Comparison of ENCODE assay signal across 9 mouse cellular contexts in genomic region chr5:28293990-28294389, GRCm38 (mm10). TPM values are rescaled to one million over a fixed set of nuclear protein-coding genes. Genes with fewer than 3 reads are reported as not detected.
DNase-seq lines count a peak whose midpoint lies in the region; ATAC-seq and TF ChIP-seq lines count a peak whose summit lies in the region.
"Had no signal": no experiment of that assay in that cellular context is flagged by ENCODE, and none has a peak within 500 bp of the region (broad histone marks: within the 10 kb centered on the region; RNA-seq: fewer than 3 reads in every experiment).

No protein-coding gene starts in this region.

- no peak for TF ChIP-seq POLR2A in bone marrow macrophage, adult 2 months (IDR thresholded peaks at IDR 0.05; ENCODE audit: borderline replicate concordance, low read depth, low read length)

- no peaks in the 10 kb centered on the region for H3K27me3 ChIP-seq in intestine, embryonic 14.5 days (replicated peaks; ENCODE audit: control insufficient read depth, insufficient read depth, low read length)
- H3K27me3 ChIP-seq in intestine, embryonic 16.5 days (replicated peaks; ENCODE audit: control insufficient read depth, insufficient read depth, low read length), result no peaks in the 10 kb centered on the region
- H3K27me3 ChIP-seq in forebrain, embryonic 13.5 days, result no peaks in the 10 kb centered on the region
- no peaks in the 10 kb centered on the region for H3K27me3 ChIP-seq in hindbrain, postnatal 0 days (ENCODE audit: insufficient read depth, low read length)
- no peaks in the 10 kb centered on the region for H3K27me3 ChIP-seq in neural tube, embryonic 11.5 days (ENCODE audit: control insufficient read depth, insufficient read depth, low read length)
- H3K27me3 ChIP-seq: embryonic facial prominence, embryonic 12.5 days had no signal

- H3K9me3 ChIP-seq in intestine, embryonic 14.5 days (ENCODE audit: control insufficient read depth, low read length), result no peaks in the 10 kb centered on the region
- H3K9me3 ChIP-seq in intestine, embryonic 16.5 days (ENCODE audit: control insufficient read depth, low read length), result no peaks in the 10 kb centered on the region
- no peaks in the 10 kb centered on the region for H3K9me3 ChIP-seq in forebrain, embryonic 13.5 days (replicated peaks)
- H3K9me3 ChIP-seq in hindbrain, postnatal 0 days (ENCODE audit: low read length), result no peaks in the 10 kb centered on the region
- no peaks in the 10 kb centered on the region for H3K9me3 ChIP-seq in neural tube, embryonic 11.5 days (ENCODE audit: control insufficient read depth, low read length)
- H3K9me3 ChIP-seq: embryonic facial prominence, embryonic 12.5 days had no signal

- no peak overlapping the region for H3K4me2 ChIP-seq in intestine, embryonic 14.5 days (ENCODE audit: low read length)
- H3K4me2 ChIP-seq in intestine, embryonic 16.5 days (ENCODE audit: low read depth, low read length), result no peak overlapping the region
- no peak overlapping the region for H3K4me2 ChIP-seq in forebrain, embryonic 13.5 days
- H3K4me2 ChIP-seq in hindbrain, postnatal 0 days (ENCODE audit: low read depth, low read length), result no peak overlapping the region
- H3K4me2 ChIP-seq in neural tube, embryonic 11.5 days (ENCODE audit: low read depth), result no peak overlapping the region
- H3K4me2 ChIP-seq: embryonic facial prominence, embryonic 12.5 days had no signal

- H3K27ac ChIP-seq in intestine, embryonic 14.5 days (ENCODE audit: low read depth), result no peak overlapping the region
- H3K27ac ChIP-seq in intestine, embryonic 16.5 days (ENCODE audit: low read length), result no peak overlapping the region
- H3K27ac ChIP-seq in bone marrow macrophage, adult 2 months (ENCODE audit: insufficient read depth, low read depth, low read length), result no peak overlapping the region
- no peak overlapping the region for H3K27ac ChIP-seq in forebrain, embryonic 13.5 days
- H3K27ac ChIP-seq in hindbrain, postnatal 0 days, result no peak overlapping the region
- no peak overlapping the region for H3K27ac ChIP-seq in neural tube, embryonic 11.5 days (ENCODE audit: low read depth, low read length)
- H3K27ac ChIP-seq: embryonic facial prominence, embryonic 12.5 days had no signal

- TF ChIP-seq CTCF in bone marrow macrophage, adult 2 months (IDR thresholded peaks at IDR 0.05; ENCODE audit: low read depth, low read length), result peak; percentile 98
- peak; percentile 99 for TF ChIP-seq CTCF in hindbrain, postnatal 0 days (IDR thresholded peaks at IDR 0.05; ENCODE audit: low read depth)

- peak; percentile 98 for DNase-seq in intestine, embryonic 14.5 days (ENCODE audit: low spot score)
- DNase-seq in hindbrain, postnatal 0 days (ENCODE audit: low spot score), result peak; percentile 84
- DNase-seq in left cerebral cortex, postnatal 36 days (ENCODE audit: low spot score in 2 of 2), result peak; percentile 77 to 79
- DNase-seq in neural tube, embryonic 11.5 days (ENCODE audit: low spot score), result peak; percentile 85
- peak; percentile 69 for DNase-seq in testis, postnatal 14 days (ENCODE audit: low spot score)

- intact Hi-C loops in left cerebral cortex, postnatal 36 days (cut with DNase I), result loop anchor here (1.0 kb wide), 1 partner anchor 94 kb away; no protein-coding TSS in a partner anchor

- no peak overlapping the region for H3K9ac ChIP-seq in intestine, embryonic 14.5 days (ENCODE audit: low read length)
- H3K9ac ChIP-seq in intestine, embryonic 16.5 days (ENCODE audit: low read depth, low read length), result no peak overlapping the region
- no peak overlapping the region for H3K9ac ChIP-seq in forebrain, embryonic 13.5 days
- H3K9ac ChIP-seq in hindbrain, postnatal 0 days (replicated peaks; ENCODE audit: low read length), result no peak overlapping the region
- no peak overlapping the region for H3K9ac ChIP-seq in neural tube, embryonic 11.5 days (ENCODE audit: low read length)
- H3K9ac ChIP-seq: embryonic facial prominence, embryonic 12.5 days had no signal

- peak; percentile 47; the same call in 1 of the 2 replicates for ATAC-seq in intestine, embryonic 14.5 days (replicated peaks; ENCODE audit: low FRiP score, low TSS enrichment, low read depth)
- no peak for ATAC-seq in intestine, embryonic 16.5 days
- ATAC-seq in forebrain, embryonic 13.5 days, result peak; percentile 24; the same call in 1 of the 2 replicates
- ATAC-seq in hindbrain, postnatal 0 days, result no peak
- ATAC-seq in neural tube, embryonic 11.5 days (ENCODE audit: insufficient read depth, low FRiP score, low TSS enrichment), result no peak

- H3K36me3 ChIP-seq in intestine, embryonic 14.5 days (ENCODE audit: control insufficient read depth, insufficient read depth, low read length), result no peaks in the 10 kb centered on the region
- H3K36me3 ChIP-seq in intestine, embryonic 16.5 days (ENCODE audit: control insufficient read depth, insufficient read depth, low read length), result no peaks in the 10 kb centered on the region
- H3K36me3 ChIP-seq in forebrain, embryonic 13.5 days (ENCODE audit: poor library complexity, severe bottlenecking), result no peaks in the 10 kb centered on the region
- no peaks in the 10 kb centered on the region for H3K36me3 ChIP-seq in hindbrain, postnatal 0 days (ENCODE audit: insufficient read depth, low read length)
- no peaks in the 10 kb centered on the region for H3K36me3 ChIP-seq in neural tube, embryonic 11.5 days (ENCODE audit: control insufficient read depth, insufficient read depth, low read length)
- H3K36me3 ChIP-seq: embryonic facial prominence, embryonic 12.5 days had no signal

- H3K4me1 ChIP-seq in intestine, embryonic 14.5 days (replicated peaks; ENCODE audit: control insufficient read depth, insufficient read depth, low read length), result no peaks in the 10 kb centered on the region
- H3K4me1 ChIP-seq in intestine, embryonic 16.5 days (ENCODE audit: control insufficient read depth, insufficient read depth, low read length), result 0 out of 2 replicates have a peak, but pooled peaks cover 4% of the 10 kb centered on the region
- peaks cover 6% of the 10 kb centered on the region; the same call in 1 of the 2 replicates for H3K4me1 ChIP-seq in bone marrow macrophage, adult 2 months (ENCODE audit: control insufficient read depth, insufficient read depth, low read length)
- no peaks in the 10 kb centered on the region for H3K4me1 ChIP-seq in forebrain, embryonic 13.5 days
- no peaks in the 10 kb centered on the region for H3K4me1 ChIP-seq in hindbrain, postnatal 0 days (ENCODE audit: insufficient read depth, low read length)
- H3K4me1 ChIP-seq in neural tube, embryonic 11.5 days (ENCODE audit: control insufficient read depth, insufficient read depth, low read length), result no peaks in the 10 kb centered on the region
- H3K4me1 ChIP-seq: embryonic facial prominence, embryonic 12.5 days had no signal

- WGBS in intestine, embryonic 14.5 days, result 6% methylated on average over 6 of the region's 6 CpGs
- WGBS in intestine, embryonic 16.5 days, result 10% methylated on average over 6 of the region's 6 CpGs
- WGBS in forebrain, embryonic 13.5 days, result 5% methylated on average over 6 of the region's 6 CpGs
- WGBS in hindbrain, postnatal 0 days, result 5% methylated on average over 6 of the region's 6 CpGs
- 9% methylated on average over 6 of the region's 6 CpGs for WGBS in neural tube, embryonic 11.5 days

- H3K4me3 ChIP-seq in intestine, embryonic 14.5 days (ENCODE audit: low read depth, low read length), result no peak overlapping the region
- H3K4me3 ChIP-seq in intestine, embryonic 16.5 days (ENCODE audit: low read length), result no peak overlapping the region
- no peak overlapping the region for H3K4me3 ChIP-seq in bone marrow macrophage, adult 2 months (ENCODE audit: insufficient read depth, low read length)
- no peak overlapping the region for H3K4me3 ChIP-seq in forebrain, embryonic 13.5 days
- H3K4me3 ChIP-seq in hindbrain, postnatal 0 days (ENCODE audit: low read length), result no peak overlapping the region
- no peak overlapping the region for H3K4me3 ChIP-seq in neural tube, embryonic 11.5 days (ENCODE audit: low read depth, low read length)
- H3K4me3 ChIP-seq: embryonic facial prominence, embryonic 12.5 days had no signal

RNA-seq across cellular contexts. Expression of gene Rbm33, which starts 22.9 kb away (rescaled TPM):
- polyA plus RNA-seq in intestine, embryonic 14.5 days (2014; fragmentation: Nextera tagmentation; extraction: Ambion mirVana), result 17.5 and 18.1 TPM in 2 replicates
- polyA plus RNA-seq in intestine, embryonic 16.5 days (2015; fragmentation: Nextera tagmentation; extraction: Ambion mirVana), result 6.5 and 6.8 TPM in 2 replicates
- polyA plus RNA-seq in bone marrow macrophage, adult 2 months (2012; ENCODE audit: insufficient read depth, insufficient read length, missing spikeins), result 39.2 and 42.6 TPM in 2 replicates
- 20.5 and 21.1 TPM in 2 replicates for polyA plus RNA-seq in forebrain, embryonic 13.5 days (2015; fragmentation: Nextera tagmentation; extraction: Ambion mirVana)
- 34.3 and 46.8 TPM in 2 replicates for total RNA-seq in hindbrain, postnatal 0 days (2014; rRNA removed)
- polyA plus RNA-seq in hindbrain, postnatal 0 days (2015; fragmentation: Nextera tagmentation; extraction: Ambion mirVana), result 13.2 and 14.9 TPM in 2 replicates
- 10 to 100 TPM; 55.7 to 85.0 TPM for total RNA-seq in left cerebral cortex, postnatal 36 days (2021)
- polyA plus RNA-seq in neural tube, embryonic 11.5 days (2014; fragmentation: Nextera tagmentation; extraction: Ambion mirVana), result 20.1 and 22.3 TPM in 2 replicates

RNA-seq across cellular contexts. Expression of gene Cnpy1, which starts 48.4 kb away (rescaled TPM):
- polyA plus RNA-seq in intestine, embryonic 14.5 days (2014; fragmentation: Nextera tagmentation; extraction: Ambion mirVana), result 0.05 and 0.23 TPM in 2 replicates
- 0.60 and 0.75 TPM in 2 replicates for polyA plus RNA-seq in intestine, embryonic 16.5 days (2015; fragmentation: Nextera tagmentation; extraction: Ambion mirVana)
- polyA plus RNA-seq in bone marrow macrophage, adult 2 months (2012; ENCODE audit: insufficient read depth, insufficient read length, missing spikeins), result not detected in 2 replicates
- polyA plus RNA-seq in forebrain, embryonic 13.5 days (2015; fragmentation: Nextera tagmentation; extraction: Ambion mirVana), result 1.7 TPM in 2 replicates
- 43.9 and 45.6 TPM in 2 replicates for total RNA-seq in hindbrain, postnatal 0 days (2014; rRNA removed)
- 31.7 and 36.9 TPM in 2 replicates for polyA plus RNA-seq in hindbrain, postnatal 0 days (2015; fragmentation: Nextera tagmentation; extraction: Ambion mirVana)
- total RNA-seq in left cerebral cortex, postnatal 36 days (2021), result not detected
- polyA plus RNA-seq in neural tube, embryonic 11.5 days (2014; fragmentation: Nextera tagmentation; extraction: Ambion mirVana), result 6.7 and 7.1 TPM in 2 replicates

Comparison
In these comparisons a context has a peak if more than half of its experiments do, and no peak if none do; other contexts are left out.
1. ATAC-seq: peak in intestine, embryonic 14.5 days (single experiment) and forebrain, embryonic 13.5 days (single experiment); none in intestine, embryonic 16.5 days (single experiment), hindbrain, postnatal 0 days (single experiment) and neural tube, embryonic 11.5 days (single experiment).
2. Peak in every context shown above with its lines, with median percentiles within 50 percentile points of each other: DNase-seq.